Mouse (Mus musculus) gastrocnemius, postnatal 4 days (tissue): ENCODE data around the gene Tcp10a. TPM values are rescaled to one million over a fixed set of nuclear protein-coding genes. Genes with fewer than 3 reads are reported as not detected.
"Not testable (repeated sequence)": the region's sequence is repeated elsewhere in the genome, so short reads cannot be mapped to it uniquely, and the experiment has no call there.

Experiments used
- DNase-seq, 2 experiments: peaks; one replicate each; pipeline ENCODE4 v3.0.0; 2021 to 2022; ENCODE audit warnings: low spot score in 2 of 2, mixed read lengths in 2 of 2
- total RNA-seq, 2 experiments: library from RNA; stranded (reverse); gene quantifications; 2 replicates each; pipeline ENCODE4 v1.2.3; 2021

Gene Tcp10a
- total RNA-seq, 2 experiments from 2014 or later: not detected

- DNase-seq: not testable (repeated sequence)
These were observed 42.4 kb downstream of the Tcp10a start for GRCm38 (mm10) chr17:7366676-7367374.

- not testable (repeated sequence) for DNase-seq
These were observed 45.0 kb downstream of the Tcp10a start for GRCm38 (mm10) chr17:7369401-7369800.

GRCm38 (mm10) chr17:7371879-7372278, 47.4 kb downstream of the Tcp10a start, which contains the start of gene Gm49630:
Gene Gm49630 (minus strand): TSS chr17:7371979.
- DNase-seq: not testable (repeated sequence)

- DNase-seq: not testable (repeated sequence)
These were observed 52.7 kb downstream of the Tcp10a start for GRCm38 (mm10) chr17:7376951-7377700.

GRCm38 (mm10) chr17:7377907-7378306, 53.5 kb downstream of the Tcp10a start:
- DNase-seq: not testable (repeated sequence)

GRCm38 (mm10) chr17:7382711-7383110, 58.3 kb downstream of the Tcp10a start:
- DNase-seq: not testable (repeated sequence)

- DNase-seq: not testable (repeated sequence)
These were observed 59.0 kb downstream of the Tcp10a start for GRCm38 (mm10) chr17:7383167-7384143.

- DNase-seq: not testable (repeated sequence)
These were observed 60.9 kb downstream of the Tcp10a start, which contains the start of gene Unc93a2 for GRCm38 (mm10) chr17:7385364-7385763. Gene Unc93a2 (minus strand): TSS chr17:7385464.

GRCm38 (mm10) chr17:7386016-7386415, 61.6 kb downstream of the Tcp10a start:
- DNase-seq: not testable (repeated sequence)

- DNase-seq: not testable (repeated sequence)
These were observed 64.0 kb downstream of the Tcp10a start for GRCm38 (mm10) chr17:7388341-7388957.

- DNase-seq: not testable (repeated sequence)
These were observed 64.5 kb downstream of the Tcp10a start for GRCm38 (mm10) chr17:7388958-7389356.

- DNase-seq: not testable (repeated sequence)
These were observed 65.5 kb downstream of the Tcp10a start for GRCm38 (mm10) chr17:7389898-7390297.

- DNase-seq: not testable (repeated sequence)
These were observed 70.7 kb downstream of the Tcp10a start for GRCm38 (mm10) chr17:7395116-7395515.

Other genes with a start within 250 kb of the Tcp10a start
- gene Rps6ka2, start 154.5 kb upstream of the Tcp10a start, total RNA-seq: 10 to 100 TPM; 37.9 to 43.0 TPM
- not detected for gene Ttll2, start 28.1 kb downstream of the Tcp10a start, total RNA-seq
- not detected for gene Gm49630, start 47.3 kb downstream of the Tcp10a start, total RNA-seq
- under 1 TPM; 0.39 to 0.52 TPM for gene Unc93a2, start 60.8 kb downstream of the Tcp10a start, total RNA-seq